Mouse (Mus musculus) cerebellum, adult 2 months (tissue): ENCODE data around the gene Itgb3. TPM values are rescaled to one million over a fixed set of nuclear protein-coding genes. Genes with fewer than 3 reads are reported as not detected.
A peak's percentile ranks its signal among the peaks of the same experiment; 100 is the strongest.

Experiments
- DNase-seq, 2 experiments: peaks; one replicate each; pipeline ENCODE4 v3.0.0; 2021
- H3K27ac ChIP-seq: fragments of 200-500 bp; 2 replicates; pipeline ENCODE4 v1.5.1; 2012; ENCODE audit warnings: low read length, control low read depth, inconsistent platforms; ENCODE audit not compliant: insufficient read depth
- H3K27me3 ChIP-seq: fragments of 200-500 bp; 2 replicates; pipeline ENCODE4 v1.6.1; 2012; ENCODE audit warnings: inconsistent platforms, mild to moderate bottlenecking, low read length, moderate library complexity; ENCODE audit not compliant: control insufficient read depth, insufficient read depth
- H3K4me1 ChIP-seq: fragments of 200-500 bp; 2 replicates; pipeline ENCODE4 v1.6.1; 2011; ENCODE audit warnings: low read length; ENCODE audit not compliant: control insufficient read depth, insufficient read depth
- H3K4me3 ChIP-seq: fragments of 200-500 bp; replicated peaks from 2 replicates; pipeline ENCODE3; 2011; ENCODE audit warnings: mild to moderate bottlenecking, low read depth, low read length, control low read depth; ENCODE audit not compliant: insufficient read depth
- CTCF ChIP-seq: fragments of 200-500 bp; IDR thresholded peaks from 2 replicates; pipeline ENCODE4 v1.5.1; 2011; ENCODE audit warnings: low read depth, mild to moderate bottlenecking, control low read depth, low read length, moderate library complexity, borderline replicate concordance; ENCODE audit not compliant: insufficient read depth
- POLR2A ChIP-seq: fragments of 200-500 bp; IDR thresholded peaks from 2 replicates; pipeline ENCODE4 v1.6.1; 2011; ENCODE audit warnings: low read length, control low read depth, borderline replicate concordance; ENCODE audit not compliant: insufficient read depth
- WGBS: fragments of 180-500 bp; shearing (Covaris S2); methylation state at CpG from one replicate; pipeline ENCODE4 v1.1.7; 2018; 5-methylcytosine and 5-hydroxymethylcytosine counted together
- polyA plus RNA-seq: library from polyadenylated mRNA; depleted of rRNA; stranded (reverse); fragments of >200 nt; gene quantifications from 2 replicates; pipeline ENCODE4 v1.2.3, GENCODE M21; 2012

Gene Itgb3
- polyA plus RNA-seq, 1 experiment = 2.0 TPM

- no peak for DNase-seq
- Histone ChIP-seq H3K27me3 (no peaks in the 10 kb centered on the region), H3K4me1 (peaks cover 28% of the 10 kb centered on the region), H3K27ac (no peak overlapping the region), H3K4me3 (no peak overlapping the region)
- no peak for TF ChIP-seq CTCF
- TF ChIP-seq POLR2A = no peak
- WGBS = 92% methylated on average over 5 of the region's 5 CpGs
These were observed 20.8 kb downstream of the Itgb3 start for GRCm38 (mm10) chr11:104628566-104628965.

DNA sequence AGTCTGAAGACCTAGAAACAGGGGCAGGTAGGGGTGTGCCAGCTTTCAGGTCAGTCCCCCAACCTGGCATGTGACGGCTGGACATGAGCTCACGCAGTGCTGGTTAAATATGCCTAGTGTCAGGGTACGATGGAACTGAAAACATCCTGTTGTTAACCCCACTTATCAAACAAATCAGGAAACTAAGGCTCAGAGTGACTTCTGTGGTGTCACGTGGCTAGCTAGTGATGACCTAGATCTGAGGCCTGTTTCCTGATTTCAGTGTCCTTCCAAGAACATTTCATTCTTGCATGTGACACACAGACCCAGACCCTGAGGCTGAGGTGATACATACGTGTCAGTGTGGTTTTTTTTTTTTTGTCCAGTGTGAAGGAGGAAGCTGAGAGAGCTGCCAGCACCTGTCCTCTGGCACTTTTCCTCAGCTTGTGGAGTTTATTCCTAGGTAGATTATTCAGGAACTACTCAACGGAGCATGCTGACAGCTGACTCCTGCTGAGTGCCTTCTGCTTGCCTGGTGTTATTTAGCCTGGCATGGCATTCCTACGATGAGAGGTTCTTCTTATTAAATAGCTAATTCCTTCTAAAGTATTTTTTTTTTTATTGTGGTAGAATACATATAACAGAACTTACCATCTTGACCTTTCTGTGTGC is 22.5 kb downstream of the Itgb3 start:
- Histone ChIP-seq H3K27ac (peak overlapping the region; percentile 53), H3K27me3 (no peaks in the 10 kb centered on the region), H3K4me3 (no peak overlapping the region), H3K4me1 (peaks cover 17% of the 10 kb centered on the region)
- DNase-seq = peak; percentile 83 to 92
- WGBS = 10% methylated on average over 7 of the region's 7 CpGs
- TF ChIP-seq CTCF = no peak
- no peak for TF ChIP-seq POLR2A

DNA sequence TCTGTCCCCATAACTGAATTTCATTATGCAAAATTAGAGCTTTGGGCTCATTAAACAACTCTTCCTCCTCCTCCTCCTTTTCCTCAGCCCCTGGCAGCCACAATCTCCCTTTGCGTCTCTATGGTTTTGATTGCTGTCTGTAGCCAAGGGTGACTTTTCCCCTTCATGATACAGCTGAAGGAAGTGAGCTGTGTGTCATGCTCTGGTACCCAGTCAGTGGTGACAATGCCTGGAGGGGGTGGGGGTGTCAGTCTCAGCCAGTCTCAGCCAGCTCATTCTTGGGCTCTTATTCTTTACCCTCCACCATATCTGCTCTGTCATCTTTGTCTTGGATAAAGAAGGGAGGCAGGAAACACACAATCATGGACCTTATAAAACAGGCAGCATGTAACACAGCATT is 23.5 kb downstream of the Itgb3 start:
- Histone ChIP-seq H3K4me3 (no peak overlapping the region), H3K27me3 (no peaks in the 10 kb centered on the region), H3K4me1 (peaks cover 16% of the 10 kb centered on the region), H3K27ac (peak overlapping the region; percentile 53; the same call in 1 of the 2 replicates)
- WGBS = 83% methylated on average over 1 of the region's 1 CpGs
- no peak for TF ChIP-seq CTCF
- TF ChIP-seq POLR2A = no peak
- DNase-seq = no peak

DNA sequence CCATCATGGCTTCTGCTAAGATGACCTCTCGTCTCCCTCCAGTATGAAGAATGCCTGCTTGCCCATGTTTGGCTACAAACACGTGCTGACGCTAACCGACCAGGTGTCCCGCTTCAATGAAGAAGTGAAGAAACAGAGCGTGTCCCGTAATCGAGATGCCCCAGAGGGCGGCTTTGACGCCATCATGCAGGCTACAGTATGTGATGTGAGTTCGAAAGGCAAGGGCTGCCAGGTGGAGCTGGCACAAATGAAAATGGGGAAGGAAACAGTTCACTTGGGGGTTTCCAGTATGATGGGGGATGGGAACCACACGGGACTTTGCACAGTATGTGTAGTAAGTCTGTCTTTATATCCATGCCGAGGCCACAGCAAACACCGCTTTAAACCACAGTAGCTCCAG is 29.2 kb downstream of the Itgb3 start:
- Histone ChIP-seq H3K27ac (no peak overlapping the region), H3K27me3 (no peaks in the 10 kb centered on the region), H3K4me1 (no peaks in the 10 kb centered on the region; the same call in 1 of the 2 replicates), H3K4me3 (no peak overlapping the region)
- DNase-seq = no peak
- TF ChIP-seq CTCF = no peak
- no peak for TF ChIP-seq POLR2A
- 94% methylated on average over 14 of the region's 14 CpGs for WGBS

GRCm38 (mm10) chr11:104638006-104638405 is 30.2 kb downstream of the Itgb3 start:
- Histone ChIP-seq H3K27me3 (no peaks in the 10 kb centered on the region), H3K27ac (no peak overlapping the region), H3K4me1 (no peaks in the 10 kb centered on the region; the same call in 1 of the 2 replicates), H3K4me3 (no peak overlapping the region)
- no peak for DNase-seq
- WGBS = 33% methylated on average over 5 of the region's 5 CpGs
- TF ChIP-seq CTCF = no peak
- TF ChIP-seq POLR2A = no peak

DNA sequence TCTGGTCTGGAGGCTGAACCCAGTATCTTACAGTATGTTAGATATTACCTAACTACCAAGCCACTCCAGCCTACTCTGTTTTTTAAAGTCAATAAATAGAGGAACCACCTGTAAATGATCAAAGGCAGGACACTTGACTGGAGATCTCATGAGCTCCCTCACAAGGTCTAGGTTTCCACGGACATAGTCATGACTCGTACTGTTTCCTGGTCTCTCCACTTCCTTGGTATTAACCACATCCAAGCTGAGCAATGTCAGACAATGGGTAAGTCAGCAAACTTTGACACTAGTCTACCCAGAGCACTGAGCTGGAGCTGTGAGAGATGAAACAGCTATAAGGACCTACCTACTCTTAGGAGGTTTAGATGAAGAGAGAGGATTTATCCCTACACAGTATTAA is 31.1 kb downstream of the Itgb3 start:
- TF ChIP-seq POLR2A = no peak
- no peak for TF ChIP-seq CTCF
- no peaks in the 10 kb centered on the region for H3K27me3 ChIP-seq
- no peak for DNase-seq
- 90% methylated on average over 2 of the region's 2 CpGs for WGBS
- no peak overlapping the region for H3K4me3 ChIP-seq
- H3K27ac ChIP-seq = no peak overlapping the region
- H3K4me1 ChIP-seq = no peaks in the 10 kb centered on the region; the same call in 1 of the 2 replicates

DNA sequence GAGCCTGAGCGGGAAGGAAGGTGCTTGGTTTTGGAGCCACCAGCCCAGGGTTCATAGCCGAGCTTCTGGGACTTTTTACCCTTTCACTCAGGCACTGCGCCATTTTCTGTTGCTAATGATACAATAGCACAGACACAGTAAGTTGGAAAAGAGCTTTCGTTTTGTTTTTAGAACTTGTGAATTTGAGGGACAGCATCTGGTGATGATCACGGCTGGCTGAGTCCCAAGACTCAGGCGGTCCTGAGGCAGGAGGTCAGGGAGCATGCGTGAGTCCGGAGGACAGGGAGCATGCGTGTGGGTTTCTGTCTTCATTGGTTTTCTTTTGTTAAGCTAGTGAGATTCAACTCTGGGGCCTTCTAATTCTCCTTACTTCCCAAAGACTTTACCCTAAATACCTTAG is 31.8 kb downstream of the Itgb3 start:
- Histone ChIP-seq H3K4me3 (no peak overlapping the region), H3K27ac (no peak overlapping the region), H3K27me3 (no peaks in the 10 kb centered on the region), H3K4me1 (no peaks in the 10 kb centered on the region; the same call in 1 of the 2 replicates)
- no peak for DNase-seq
- TF ChIP-seq POLR2A (no peak), CTCF (no peak)
- WGBS = 77% methylated on average over 9 of the region's 9 CpGs

DNA sequence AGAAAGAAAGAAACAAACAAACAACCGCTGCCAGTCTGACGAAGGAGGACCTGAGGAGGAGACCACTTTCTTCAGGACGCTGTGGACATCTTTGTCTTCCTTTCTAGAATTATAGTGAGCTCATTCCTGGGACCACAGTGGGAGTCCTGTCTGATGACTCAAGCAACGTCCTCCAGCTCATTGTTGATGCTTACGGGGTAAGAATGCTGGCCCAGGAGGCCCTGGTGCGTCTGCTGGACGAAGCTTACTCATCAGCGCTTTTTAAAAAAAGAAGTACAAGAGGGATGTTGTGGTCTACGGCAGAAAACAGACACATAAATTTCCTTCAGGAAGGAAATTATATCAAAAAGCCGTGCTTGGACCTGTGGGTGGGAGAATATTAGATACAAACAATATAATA is 33.1 kb downstream of the Itgb3 start:
- no peaks in the 10 kb centered on the region for H3K27me3 ChIP-seq
- WGBS = 77% methylated on average over 10 of the region's 10 CpGs
- TF ChIP-seq POLR2A = no peak
- no peak for TF ChIP-seq CTCF
- DNase-seq = no peak
- H3K4me1 ChIP-seq = no peaks in the 10 kb centered on the region; the same call in 1 of the 2 replicates
- no peak overlapping the region for H3K4me3 ChIP-seq
- no peak overlapping the region for H3K27ac ChIP-seq
